Mouse (Mus musculus): ENCODE measurements at regions not wholly inside any gene's neighbourhood (a gene's known extent, or its start where the extent isn't known, plus 50 kb on each side); places are given as distances from the start of the nearest gene placed in this dataset.
"Not testable (repeated sequence)": the region's sequence is repeated elsewhere in the genome, so short reads cannot be mapped to it uniquely, and the experiment has no call there.

DNA sequence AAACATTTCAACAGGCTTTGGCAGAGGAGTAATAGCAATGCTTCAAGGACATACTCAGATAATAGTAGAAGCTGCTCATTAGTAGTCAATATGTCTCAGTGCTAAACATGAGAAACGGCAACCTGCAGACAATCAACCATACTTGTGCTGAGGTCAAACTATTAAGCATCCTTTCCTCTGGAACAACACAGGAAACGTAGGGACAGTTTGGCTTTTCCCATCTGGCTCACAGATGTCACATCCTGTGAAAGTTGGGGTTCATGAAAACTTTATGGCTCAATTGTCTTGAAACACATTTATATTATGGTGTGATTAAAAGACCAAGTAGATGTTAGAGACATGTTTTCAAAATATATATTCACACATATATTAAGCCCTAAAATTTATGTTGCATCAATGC lies 120.4 kb downstream of the Pcdh18 start:
- 28% methylated on average over 2 of the region's 2 CpGs for WGBS
- Histone ChIP-seq H3K36me3 (replicated peaks) (no peaks in the 10 kb centered on the region), H3K9me3 (no peaks in the 10 kb centered on the region), H3K4me3 (no peak overlapping the region), H3K27ac (replicated peaks) (no peak overlapping the region), H3K4me1 (peaks cover 5% of the 10 kb centered on the region), H3K27me3 (replicated peaks; ENCODE audit: low read depth, poor library complexity, severe bottlenecking) (no peaks in the 10 kb centered on the region)
- DNase-seq (ENCODE audit: low spot score), result peak; percentile 19

DNA sequence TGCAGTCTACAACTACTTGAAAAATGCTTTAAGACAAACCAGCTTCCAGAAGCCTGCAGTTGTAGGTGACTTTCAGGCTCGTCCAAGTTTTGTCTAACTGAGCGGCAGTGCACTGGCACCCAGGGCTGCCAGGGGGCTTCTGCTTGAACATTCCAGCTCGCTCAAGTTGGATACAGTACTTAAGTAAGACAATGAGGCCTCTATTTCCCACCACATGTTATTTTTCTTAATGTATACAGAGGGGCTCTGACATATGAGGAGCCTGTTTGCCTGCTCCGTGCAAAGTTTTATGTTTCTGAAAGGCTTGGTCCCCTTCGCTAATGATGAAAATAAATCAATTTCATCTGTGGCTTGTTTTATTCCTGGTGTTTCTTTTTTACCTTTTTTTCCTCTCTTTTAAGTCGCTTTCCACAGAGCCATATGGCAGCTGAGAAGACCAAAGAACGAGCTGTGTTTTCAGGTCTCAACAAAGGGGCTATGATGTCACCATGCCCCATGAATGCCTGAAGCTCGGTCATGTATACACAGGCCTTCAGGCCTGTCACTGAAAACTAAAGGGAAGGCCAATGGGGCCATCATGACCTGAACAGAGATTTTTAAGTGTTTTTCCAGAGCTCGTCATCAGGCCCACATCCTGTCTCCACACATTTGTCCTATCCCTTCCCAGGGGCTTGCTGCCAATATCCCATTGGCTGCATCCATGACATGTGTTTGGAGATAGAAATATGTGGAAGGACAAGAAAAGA lies 164.2 kb downstream of the Pcdh18 start:
- H3K4me3 ChIP-seq, result no peak overlapping the region
- no peaks in the 10 kb centered on the region for H3K27me3 ChIP-seq (replicated peaks; ENCODE audit: low read depth, poor library complexity, severe bottlenecking)
- peak overlapping the region; percentile 77 for H3K27ac ChIP-seq (replicated peaks)
- H3K4me1 ChIP-seq, result peaks cover 9% of the 10 kb centered on the region
- peak; percentile 39 for DNase-seq (ENCODE audit: low spot score)
- no peaks in the 10 kb centered on the region for H3K36me3 ChIP-seq (replicated peaks)
- H3K9me3 ChIP-seq, result no peaks in the 10 kb centered on the region
- WGBS, result 29% methylated on average over 9 of the region's 9 CpGs

DNA sequence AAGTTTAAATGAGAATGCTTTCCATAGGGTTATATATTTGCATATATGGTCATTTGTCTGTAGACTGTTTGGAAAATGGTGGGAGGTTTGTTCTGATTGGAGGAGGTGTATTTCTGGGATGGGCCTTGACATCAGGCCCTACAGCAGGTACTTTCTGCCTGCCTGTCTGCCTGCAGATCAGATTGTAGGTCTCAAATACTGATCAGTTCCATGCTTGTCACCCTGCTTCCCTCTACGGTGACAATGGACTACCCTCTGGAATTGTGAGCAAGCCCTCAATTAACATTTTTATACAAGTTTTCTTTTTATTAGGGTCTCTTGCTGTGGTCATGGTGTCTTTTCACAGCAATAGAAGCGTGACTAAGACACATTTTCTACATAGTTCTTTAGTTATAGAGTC lies 166.9 kb downstream of the Pcdh18 start:
- H3K36me3 ChIP-seq (replicated peaks), result no peaks in the 10 kb centered on the region
- no peak for DNase-seq (ENCODE audit: low spot score)
- no peaks in the 10 kb centered on the region for H3K9me3 ChIP-seq
- peaks cover 13% of the 10 kb centered on the region for H3K4me1 ChIP-seq
- H3K27ac ChIP-seq (replicated peaks), result no peak overlapping the region
- WGBS, result 84% methylated on average over 2 of the region's 2 CpGs
- no peak overlapping the region for H3K4me3 ChIP-seq
- no peaks in the 10 kb centered on the region for H3K27me3 ChIP-seq (replicated peaks; ENCODE audit: low read depth, poor library complexity, severe bottlenecking)

DNA sequence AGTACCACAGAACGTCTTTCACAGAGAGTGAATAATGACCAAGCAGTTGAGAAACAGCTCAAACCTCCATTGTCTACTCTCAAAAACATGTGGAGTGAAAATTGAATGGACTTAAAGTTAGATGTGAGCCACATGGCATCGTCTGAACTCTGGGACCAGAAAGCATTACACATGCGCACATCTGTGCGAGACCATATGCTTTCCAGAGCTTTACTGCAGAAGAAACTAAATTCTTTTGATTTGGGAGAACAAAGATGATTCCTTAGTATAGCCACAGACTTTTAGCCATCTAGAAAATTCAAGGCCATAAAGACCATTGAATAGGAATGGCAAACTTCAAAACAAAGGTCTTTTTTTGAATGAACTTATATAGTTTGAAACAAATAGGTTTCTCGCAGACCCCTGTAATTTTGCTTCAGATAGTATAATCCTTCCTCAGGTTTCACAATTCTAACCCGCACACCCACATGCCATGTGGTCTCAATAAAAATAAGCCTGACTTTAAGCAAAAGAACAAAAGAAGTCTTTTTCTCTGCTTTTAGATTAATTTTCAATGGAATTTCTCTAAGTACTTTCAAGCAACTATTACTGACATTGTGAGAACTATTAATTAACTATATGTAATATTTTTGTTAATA lies 170.5 kb downstream of the Pcdh18 start:
- Histone ChIP-seq H3K27me3 (replicated peaks; ENCODE audit: low read depth, poor library complexity, severe bottlenecking) (no peaks in the 10 kb centered on the region), H3K36me3 (replicated peaks) (no peaks in the 10 kb centered on the region), H3K4me1 (0 out of 2 replicates have a peak, but pooled peaks cover 4% of the 10 kb centered on the region), H3K9me3 (no peaks in the 10 kb centered on the region), H3K27ac (replicated peaks) (peak overlapping the region; percentile 71), H3K4me3 (no peak overlapping the region)
- WGBS, result 40% methylated on average over 6 of the region's 6 CpGs
- peak; percentile 55 for DNase-seq (ENCODE audit: low spot score)

DNA sequence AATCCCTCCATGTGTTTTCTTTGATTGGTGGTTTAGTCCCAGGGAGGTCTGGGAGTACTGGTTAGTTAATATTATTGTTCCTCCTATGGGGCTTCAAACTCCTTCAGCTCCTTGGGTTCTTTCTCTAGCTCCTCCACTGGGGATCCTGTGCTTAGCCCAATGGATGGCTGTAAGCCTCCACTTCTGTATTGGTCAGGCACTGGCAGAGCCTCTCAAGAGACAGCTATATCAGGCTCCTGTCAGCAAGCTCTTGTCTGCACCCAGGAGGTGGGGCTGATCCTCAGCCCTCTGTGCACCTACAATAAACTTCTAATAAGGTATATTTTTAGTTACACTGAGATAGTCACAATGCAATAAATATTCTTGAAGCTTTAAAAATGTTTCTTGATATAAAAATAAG lies 171.2 kb downstream of the Pcdh18 start:
- H3K4me1 ChIP-seq; H3K4me3 ChIP-seq; H3K9me3 ChIP-seq; H3K36me3 ChIP-seq (replicated peaks); H3K27me3 ChIP-seq (replicated peaks; ENCODE audit: low read depth, poor library complexity, severe bottlenecking); DNase-seq (ENCODE audit: low spot score): not testable (repeated sequence)
- H3K27ac ChIP-seq (replicated peaks), result peak overlapping the region; percentile 71; the same call in 1 of the 2 replicates

DNA sequence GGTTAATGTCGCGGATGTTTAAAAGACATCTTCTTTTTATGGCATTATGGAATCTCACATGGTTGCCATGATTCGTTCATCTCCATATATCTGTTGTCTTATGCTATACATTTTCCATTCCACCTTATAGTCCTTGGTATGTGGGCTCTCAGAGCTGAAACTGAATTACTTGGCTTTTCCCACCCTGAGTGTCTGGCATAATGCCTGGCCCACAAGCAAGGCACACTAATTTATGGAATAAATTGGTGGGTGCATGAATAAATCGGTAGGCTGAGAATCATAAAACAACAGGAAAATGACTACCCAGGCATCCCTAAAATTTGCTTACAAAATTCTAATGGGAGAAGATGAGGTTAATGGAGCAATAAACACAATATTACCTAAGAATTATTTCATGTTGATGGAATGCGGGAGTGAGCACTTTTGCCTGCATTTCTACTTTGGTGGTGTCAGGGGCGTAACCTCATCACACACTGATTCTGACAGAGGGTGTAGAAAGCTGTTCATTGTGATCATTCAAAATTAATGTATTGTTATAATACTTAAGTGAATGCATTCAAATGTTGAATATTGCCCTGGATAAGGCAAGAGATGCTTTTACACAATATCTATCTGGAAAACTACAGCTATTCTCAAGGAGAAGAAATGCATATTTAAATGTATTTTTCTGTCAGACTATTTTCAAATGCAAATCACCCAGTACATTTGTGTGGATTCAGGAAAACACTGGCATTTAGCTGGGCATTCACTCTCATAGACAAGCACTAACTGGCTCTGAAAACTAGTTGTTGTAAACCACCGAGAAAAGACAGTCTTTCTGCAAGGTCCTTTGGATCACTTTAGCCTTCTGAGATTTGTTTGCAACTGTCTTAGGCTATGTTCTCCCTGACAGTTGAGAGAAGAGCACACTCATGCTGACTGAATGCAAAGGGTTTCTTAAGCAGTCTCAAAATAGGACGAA lies 190.1 kb downstream of the Pcdh18 start:
- H3K36me3 ChIP-seq (replicated peaks), result no peaks in the 10 kb centered on the region
- WGBS, result 92% methylated on average over 8 of the region's 8 CpGs
- no peak for DNase-seq (ENCODE audit: low spot score)
- no peak overlapping the region for H3K27ac ChIP-seq (replicated peaks)
- H3K4me3 ChIP-seq, result no peak overlapping the region
- H3K4me1 ChIP-seq, result no peaks in the 10 kb centered on the region
- H3K27me3 ChIP-seq (replicated peaks; ENCODE audit: low read depth, poor library complexity, severe bottlenecking), result no peaks in the 10 kb centered on the region
- H3K9me3 ChIP-seq, result no peaks in the 10 kb centered on the region

DNA sequence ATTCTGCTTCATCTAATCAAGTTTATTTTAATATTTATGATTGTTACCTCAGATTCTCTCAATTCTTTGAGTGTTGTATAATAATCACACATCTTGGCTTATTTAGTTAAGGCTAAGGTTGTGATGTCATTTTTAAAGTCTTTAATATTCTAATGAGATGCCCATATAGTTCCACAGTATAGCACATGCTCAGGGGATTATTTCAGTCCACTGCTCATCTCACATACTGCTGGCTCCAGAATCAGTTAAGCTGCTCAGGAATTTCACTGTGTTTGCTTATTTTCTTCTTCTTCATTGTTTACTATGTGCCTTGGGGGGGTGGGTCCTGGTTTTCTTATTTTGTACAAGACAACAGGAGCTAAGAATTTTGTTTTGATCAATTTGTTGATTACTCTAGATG lies 229.5 kb downstream of the Pcdh18 start:
- H3K27ac ChIP-seq (replicated peaks), result no peak overlapping the region

DNA sequence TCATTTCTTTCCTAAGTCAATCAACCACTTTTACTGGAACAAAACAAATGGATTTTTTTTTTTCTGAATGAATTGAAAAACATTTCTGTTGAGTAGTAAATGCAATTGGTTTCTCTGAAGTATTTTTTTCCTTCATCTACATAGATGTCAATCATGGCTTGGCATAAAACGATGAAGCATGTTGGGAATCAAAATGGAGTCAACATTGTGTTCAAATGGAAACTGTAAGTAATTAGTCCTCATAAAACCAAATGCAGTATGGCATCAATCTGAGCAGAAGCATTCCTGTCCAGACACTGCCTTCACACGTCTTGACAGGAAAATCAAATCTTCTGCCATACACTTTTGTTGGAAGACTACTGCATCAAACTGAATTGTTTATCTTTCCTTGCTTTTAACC lies 237.0 kb downstream of the Pcdh18 start:
- Histone ChIP-seq H3K27ac (replicated peaks) (no peak overlapping the region), H3K4me1 (no peaks in the 10 kb centered on the region), H3K27me3 (replicated peaks; ENCODE audit: low read depth, poor library complexity, severe bottlenecking) (no peaks in the 10 kb centered on the region), H3K4me3 (no peak overlapping the region), H3K36me3 (replicated peaks) (no peaks in the 10 kb centered on the region), H3K9me3 (no peaks in the 10 kb centered on the region)
- DNase-seq (ENCODE audit: low spot score), result no peak
- WGBS, result 76% methylated on average over 2 of the region's 2 CpGs

More for the DNA sequence above, 229.5 kb downstream of the Pcdh18 start:
- Histone ChIP-seq H3K9me3 (no peaks in the 10 kb centered on the region), H3K4me1 (no peaks in the 10 kb centered on the region), H3K27me3 (replicated peaks; ENCODE audit: low read depth, poor library complexity, severe bottlenecking) (no peaks in the 10 kb centered on the region), H3K4me3 (no peak overlapping the region), H3K36me3 (replicated peaks) (no peaks in the 10 kb centered on the region)
- no peak for DNase-seq (ENCODE audit: low spot score)

DNA sequence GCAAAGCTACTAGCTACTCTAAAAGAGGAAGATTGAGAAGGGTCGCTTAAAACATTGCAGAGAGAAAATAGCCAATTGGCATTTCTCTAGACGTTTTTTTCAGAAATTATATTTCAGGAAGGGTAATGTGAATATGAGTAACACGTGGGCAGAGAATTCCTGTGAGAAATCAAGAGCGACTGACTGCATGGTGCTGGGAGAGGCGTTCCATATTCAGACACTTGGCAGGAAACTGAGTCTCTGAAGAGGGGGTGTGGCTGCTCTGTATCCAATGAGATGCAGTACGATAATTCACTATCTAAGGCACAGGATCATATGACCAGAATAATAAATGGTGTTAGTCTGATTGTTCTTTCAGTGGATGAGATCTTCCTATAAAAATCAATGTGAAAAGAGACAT lies 252.5 kb downstream of the Pcdh18 start:
- WGBS, result 71% methylated on average over 6 of the region's 6 CpGs
- DNase-seq (ENCODE audit: low spot score), result no peak
- H3K27me3 ChIP-seq (replicated peaks; ENCODE audit: low read depth, poor library complexity, severe bottlenecking), result no peaks in the 10 kb centered on the region
- no peaks in the 10 kb centered on the region for H3K9me3 ChIP-seq
- H3K4me1 ChIP-seq, result no peaks in the 10 kb centered on the region
- H3K36me3 ChIP-seq (replicated peaks), result no peaks in the 10 kb centered on the region
- no peak overlapping the region for H3K4me3 ChIP-seq
- no peak overlapping the region for H3K27ac ChIP-seq (replicated peaks)

DNA sequence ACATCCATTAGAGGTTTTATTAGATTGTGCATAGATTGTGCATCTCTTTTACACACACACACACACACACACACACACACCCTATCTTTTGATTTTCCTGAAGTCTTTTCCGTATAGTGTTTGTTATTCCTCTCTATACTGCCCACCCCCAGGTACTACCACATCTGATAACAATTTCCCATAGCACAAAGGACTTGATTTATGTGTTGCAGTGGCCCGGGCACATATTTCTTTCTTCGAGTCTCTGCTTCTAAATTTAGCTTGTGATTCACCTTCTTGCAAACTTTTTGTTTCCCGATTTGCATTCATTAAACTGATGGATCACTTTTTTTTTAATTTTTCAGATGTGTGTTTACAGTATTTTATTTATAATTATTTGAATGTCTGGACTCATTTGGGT lies 254.8 kb downstream of the Pcdh18 start:
- H3K4me3 ChIP-seq, result no peak overlapping the region
- H3K9me3 ChIP-seq, result no peaks in the 10 kb centered on the region
- H3K36me3 ChIP-seq (replicated peaks), result no peaks in the 10 kb centered on the region
- no peaks in the 10 kb centered on the region for H3K27me3 ChIP-seq (replicated peaks; ENCODE audit: low read depth, poor library complexity, severe bottlenecking)
- no peak overlapping the region for H3K27ac ChIP-seq (replicated peaks)
- DNase-seq (ENCODE audit: low spot score), result no peak
- 48% methylated on average over 4 of the region's 4 CpGs for WGBS
- no peaks in the 10 kb centered on the region for H3K4me1 ChIP-seq

DNA sequence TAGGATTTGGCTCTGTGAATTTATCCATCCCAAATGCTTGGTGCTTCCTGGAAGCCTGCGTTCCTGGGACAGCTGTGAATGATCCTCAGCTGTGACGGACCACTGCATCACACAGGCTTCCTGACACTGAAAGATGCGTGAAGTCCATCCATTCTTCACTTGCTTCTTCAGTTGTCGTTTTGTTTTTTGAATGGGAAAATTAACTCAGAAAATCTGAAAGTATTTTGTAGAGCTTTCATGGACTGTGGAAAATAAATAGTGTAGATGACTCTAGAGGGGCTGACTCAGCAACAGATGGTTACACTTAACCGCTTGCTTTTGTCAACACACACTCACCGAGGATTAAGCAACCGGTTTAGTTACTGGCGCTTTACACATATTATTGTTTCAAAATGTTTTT lies 272.0 kb downstream of the Pcdh18 start:
- Histone ChIP-seq H3K27me3 (replicated peaks; ENCODE audit: low read depth, poor library complexity, severe bottlenecking) (no peaks in the 10 kb centered on the region), H3K4me1 (no peaks in the 10 kb centered on the region), H3K27ac (replicated peaks) (no peak overlapping the region), H3K36me3 (replicated peaks) (no peaks in the 10 kb centered on the region), H3K9me3 (no peaks in the 10 kb centered on the region), H3K4me3 (no peak overlapping the region)
- peak; percentile 21 for DNase-seq (ENCODE audit: low spot score)
- WGBS, result 52% methylated on average over 8 of the region's 8 CpGs

Measured in embryonic facial prominence, embryonic 10.5 days (tissue).